Mouse (Mus musculus) cortical plate, adult 2 months (tissue): ENCODE data around the gene Slc2a2.

Experiments used
- CTCF ChIP-seq: fragments of 200-500 bp; IDR thresholded peaks from 2 replicates; pipeline ENCODE4 v1.5.1; 2011; ENCODE audit warnings: mild to moderate bottlenecking, control low read depth, low read length; ENCODE audit not compliant: insufficient read depth; ENCODE audit errors: extremely low read depth
- POLR2A ChIP-seq: fragments of 200-500 bp; IDR thresholded peaks from 2 replicates; pipeline ENCODE4 v1.6.1; 2011; ENCODE audit warnings: mild to moderate bottlenecking, low read length, control low read depth; ENCODE audit not compliant: insufficient read depth; ENCODE audit errors: extremely low read depth

DNA sequence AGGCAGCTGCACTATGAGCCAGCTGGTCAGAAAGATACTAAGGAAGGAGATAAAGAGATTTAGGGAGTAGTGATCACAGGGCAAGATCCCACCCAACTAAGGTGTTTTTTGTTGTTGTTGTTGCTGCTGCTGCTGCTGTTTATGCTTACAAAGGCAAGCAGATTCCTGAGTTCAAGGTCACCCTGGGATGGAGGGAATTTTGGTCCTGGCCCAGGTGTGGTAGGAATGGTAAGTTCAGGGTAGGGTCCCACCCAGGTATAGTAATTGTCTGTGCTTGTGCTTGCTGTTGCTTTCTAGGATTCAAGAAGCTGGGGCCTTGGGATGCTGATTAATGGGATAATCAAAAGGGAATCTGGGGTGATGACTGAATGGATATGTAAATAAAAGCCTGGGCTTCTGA, 51.3 kb downstream of the Slc2a2 start:
- no peak for TF ChIP-seq POLR2A
- no peak for TF ChIP-seq CTCF
